12 mouse cellular contexts compared by ENCODE assay signal in genomic region chr12:74056162-74056561, GRCm38 (mm10). TPM values are rescaled to one million over a fixed set of nuclear protein-coding genes. Genes with fewer than 3 reads are reported as not detected.
DNase-seq lines count a peak whose midpoint lies in the region; ATAC-seq lines count a peak whose summit lies in the region.
"Had no signal": no experiment of that assay in that cellular context is flagged by ENCODE, and none has a peak within 500 bp of the region (broad histone marks: within the 10 kb centered on the region; RNA-seq: fewer than 3 reads in every experiment).

No protein-coding gene starts in this region.

- H3K27ac ChIP-seq in forebrain, embryonic 14.5 days (ENCODE audit: low read depth, low read length) = no peak overlapping the region
- H3K27ac ChIP-seq: gastrocnemius, adult 2 months; heart, embryonic 13.5 days; liver, embryonic 14.5 days had no signal

- 70% methylated on average over 2 of the region's 2 CpGs for WGBS in forebrain, embryonic 14.5 days

- H3K36me3 ChIP-seq in forebrain, embryonic 14.5 days (ENCODE audit: control insufficient read depth, insufficient read depth, low read length) = no peaks in the 10 kb centered on the region
- H3K36me3 ChIP-seq: heart, embryonic 13.5 days had no signal

- no peak overlapping the region for H3K4me2 ChIP-seq in forebrain, embryonic 14.5 days (ENCODE audit: low read length)
- H3K4me2 ChIP-seq: heart, embryonic 13.5 days had no signal

- no peaks in the 10 kb centered on the region for H3K27me3 ChIP-seq in forebrain, embryonic 14.5 days (replicated peaks; ENCODE audit: control insufficient read depth, insufficient read depth, low read length)
- H3K27me3 ChIP-seq: heart, embryonic 13.5 days had no signal

- no peak overlapping the region for H3K4me3 ChIP-seq in forebrain, embryonic 14.5 days (ENCODE audit: low read depth, low read length)
- H3K4me3 ChIP-seq: gastrocnemius, adult 2 months; heart, embryonic 13.5 days had no signal

- 0 out of 2 replicates have a peak, but pooled peaks cover 4% of the 10 kb centered on the region for H3K4me1 ChIP-seq in forebrain, embryonic 14.5 days (ENCODE audit: control insufficient read depth, insufficient read depth, low read length)
- H3K4me1 ChIP-seq: heart, embryonic 13.5 days had no signal

- ATAC-seq in forebrain, embryonic 14.5 days = peak; percentile 10; the same call in 1 of the 2 replicates

- peak; percentile 17 to 19 for DNase-seq in heart, postnatal 10 days
- DNase-seq in heart, adult 8-10 months (ENCODE audit: low spot score) = no peak
- peak; percentile 8 for DNase-seq in lung, postnatal 10 days
- DNase-seq in lung, postnatal 25 days (ENCODE audit: low spot score) = no peak
- DNase-seq in Muller cell, postnatal 12 days (ENCODE audit: inconsistent ontology term) = peak; percentile 1
- DNase-seq in forebrain, embryonic 14.5 days (ENCODE audit: low spot score) = no peak
- no peak for DNase-seq in embryo, embryonic 11 days
- DNase-seq in left cerebral cortex, adult 18-20 months (ENCODE audit: low spot score in 2 of 2) = no peak

- no peaks in the 10 kb centered on the region for H3K9me3 ChIP-seq in forebrain, embryonic 14.5 days (replicated peaks; ENCODE audit: control insufficient read depth, low read length)
- H3K9me3 ChIP-seq: heart, embryonic 13.5 days had no signal

- intact Hi-C loops in heart, postnatal 10 days (cut with DNase I) = no loop called here

- H3K9ac ChIP-seq in forebrain, embryonic 14.5 days (ENCODE audit: low read length) = no peak overlapping the region
- H3K9ac ChIP-seq: heart, embryonic 13.5 days; liver, embryonic 14.5 days had no signal

RNA-seq across cellular contexts. Expression of gene Syt16, which starts 58.7 kb away (rescaled TPM):
- total RNA-seq in heart, postnatal 10 days (2021) = not detected
- total RNA-seq in heart, adult 8-10 months (2022) = not detected
- polyA plus RNA-seq in forebrain, embryonic 14.5 days (2014; fragmentation: Nextera tagmentation; extraction: Ambion mirVana) = 53.7 and 68.4 TPM in 2 replicates
- total RNA-seq in left cerebral cortex, adult 18-20 months (2021) = 10 to 100 TPM; 73.5 to 79.2 TPM
- total RNA-seq: gastrocnemius, adult 2 months had no signal
- polyA plus RNA-seq: thymus, adult 2 months had no signal

Comparison
In these comparisons a context has a peak if more than half of its experiments do, and no peak if none do; other contexts are left out.
1. DNase-seq: peak in heart, postnatal 10 days (2 of 2), lung, postnatal 10 days (single experiment) and Muller cell, postnatal 12 days (single experiment); none in heart, adult 8-10 months (single experiment), lung, postnatal 25 days (single experiment), forebrain, embryonic 14.5 days (single experiment), embryo, embryonic 11 days (single experiment) and left cerebral cortex, adult 18-20 months (0 of 2).
2. RNA of gene Syt16, which starts 58.7 kb away (total RNA-seq): 73.5 to 79.2 TPM in left cerebral cortex, adult 18-20 months; not detected in heart, postnatal 10 days and not detected in heart, adult 8-10 months; every median in the first group is over 10 times any median in the second.